Mouse (Mus musculus) MEL (cell line): ENCODE results near the gene Sptbn1. TPM values are rescaled to one million over a fixed set of nuclear protein-coding genes. Genes with fewer than 3 reads are reported as not detected.

Experiments used
- DNase-seq: peaks from one replicate; pipeline ENCODE4 v3.0.0; 2011; ENCODE audit warnings: low read depth, low spot score
- H3K27ac ChIP-seq: 2 replicates; pipeline ENCODE4 v1.5.1; 2012; ENCODE audit warnings: low read depth, mild to moderate bottlenecking, control low read depth, low read length, moderate library complexity; ENCODE audit not compliant: control insufficient read depth
- H3K27me3 ChIP-seq, 2 experiments: fragments of 150-350 bp in 1 of 2; sonication (generic) in 1 of 2; 2 replicates each; pipeline ENCODE4 v1.6.1; 2012; ENCODE audit warnings: low read length in 2 of 2, mild to moderate bottlenecking in 2 of 2, improper control_type of control experiment in 1 of 2, moderate library complexity in 1 of 2; ENCODE audit not compliant: insufficient read depth in 2 of 2, control insufficient read depth in 1 of 2
- H3K36me3 ChIP-seq, 2 experiments: 2 replicates each; pipeline ENCODE4 v1.6.1; 2012 to 2014; ENCODE audit warnings: low read length in 2 of 2, improper control_type of control experiment in 1 of 2, inconsistent platforms in 1 of 2, mild to moderate bottlenecking in 1 of 2; ENCODE audit not compliant: insufficient read depth in 2 of 2, control insufficient read depth in 1 of 2
- H3K4me1 ChIP-seq, 2 experiments: fragments of 150-350 bp in 1 of 2; sonication (generic) in 1 of 2; 2 replicates each; pipeline ENCODE4 v1.6.1; 2012; ENCODE audit warnings: low read length in 2 of 2, improper control_type of control experiment in 1 of 2, mild to moderate bottlenecking in 1 of 2; ENCODE audit not compliant: insufficient read depth in 2 of 2, control insufficient read depth in 1 of 2
- H3K4me3 ChIP-seq, 2 experiments: fragments of 150-350 bp in 1 of 2; sonication (generic) in 1 of 2; 2 replicates each; pipeline ENCODE4 v1.5.1; 2012; ENCODE audit warnings: low read depth in 2 of 2, low read length in 2 of 2, mild to moderate bottlenecking in 2 of 2, moderate library complexity in 2 of 2, control low read depth in 1 of 2, improper control_type of control experiment in 1 of 2; ENCODE audit not compliant: control insufficient read depth in 1 of 2, insufficient read depth in 1 of 2
- H3K79me2 ChIP-seq: 2 replicates; pipeline ENCODE4 v1.6.1; 2012; ENCODE audit warnings: mild to moderate bottlenecking, low read length, moderate library complexity; ENCODE audit not compliant: control insufficient read depth, poor library complexity, insufficient read depth
- H3K9ac ChIP-seq: 2 replicates; pipeline ENCODE4 v1.6.1; 2012; ENCODE audit warnings: low read depth, mild to moderate bottlenecking, control low read depth, low read length, moderate library complexity; ENCODE audit not compliant: control insufficient read depth, poor library complexity, severe bottlenecking
- H3K9me3 ChIP-seq: fragments of 150-350 bp; sonication (generic); replicated peaks from 2 replicates; pipeline ENCODE4 v1.6.1; 2012; ENCODE audit warnings: mild to moderate bottlenecking, low read length, improper control_type of control experiment, moderate library complexity; ENCODE audit not compliant: insufficient read depth
- BHLHE40 ChIP-seq: IDR thresholded peaks from 2 replicates; pipeline ENCODE4 v1.6.1; 2012; ENCODE audit warnings: low read depth, mild to moderate bottlenecking, inconsistent platforms, low read length, improper control_type of control experiment, borderline replicate concordance
- CHD1 ChIP-seq: IDR thresholded peaks from 2 replicates; pipeline ENCODE4 v1.6.1; 2012; ENCODE audit warnings: low read depth, mild to moderate bottlenecking, inconsistent platforms, low read length, improper control_type of control experiment
- CTCF ChIP-seq, 3 experiments: IDR thresholded peaks in 2 of 3; conservative IDR thresholded peaks in 1 of 3; 2 replicates each; pipeline ENCODE4 v1.5.1; 2011 to 2012; ENCODE audit warnings: low read length in 3 of 3, low read depth in 2 of 3, mild to moderate bottlenecking in 2 of 3, improper control_type of control experiment in 1 of 3, inconsistent platforms in 1 of 3, mixed read lengths in 1 of 3, moderate library complexity in 1 of 3; ENCODE audit not compliant: control insufficient read depth in 1 of 3, insufficient read depth in 1 of 3, poor library complexity in 1 of 3, severe bottlenecking in 1 of 3
- ELF1 ChIP-seq: IDR thresholded peaks from 2 replicates; pipeline ENCODE4 v1.6.1; 2014; ENCODE audit warnings: low read depth, mild to moderate bottlenecking, inconsistent platforms, low read length, improper control_type of control experiment, moderate library complexity
- ETS1 ChIP-seq: IDR thresholded peaks from 2 replicates; pipeline ENCODE4 v1.6.1; 2012; ENCODE audit warnings: low read depth, mild to moderate bottlenecking, inconsistent platforms, low read length, improper control_type of control experiment, moderate library complexity
- GABPA ChIP-seq: IDR thresholded peaks from 2 replicates; pipeline ENCODE4 v1.6.1; 2012; ENCODE audit warnings: low read depth, mild to moderate bottlenecking, inconsistent platforms, low read length, improper control_type of control experiment, moderate library complexity
- GATA1 ChIP-seq: IDR thresholded peaks from 2 replicates; pipeline ENCODE4 v1.6.1; 2011; ENCODE audit warnings: low read depth, low read length, improper control_type of control experiment
- JUND ChIP-seq: IDR thresholded peaks from 2 replicates; pipeline ENCODE4 v1.6.1; 2011; ENCODE audit warnings: low read depth, mild to moderate bottlenecking, improper control_type of control experiment, low read length
- KAT2A ChIP-seq: conservative IDR thresholded peaks from 2 replicates; pipeline ENCODE4 v1.6.1; 2012; ENCODE audit warnings: low read depth, low read length, improper control_type of control experiment, inconsistent platforms
- MAFK ChIP-seq: IDR thresholded peaks from 2 replicates; pipeline ENCODE4 v1.6.1; 2011; ENCODE audit warnings: low read depth, mild to moderate bottlenecking, low read length, improper control_type of control experiment, borderline replicate concordance
- MAZ ChIP-seq: IDR thresholded peaks from 2 replicates; pipeline ENCODE4 v1.6.1; 2012; ENCODE audit warnings: low read depth, mild to moderate bottlenecking, inconsistent platforms, low read length, improper control_type of control experiment
- MXI1 ChIP-seq: IDR thresholded peaks from 2 replicates; pipeline ENCODE4 v1.6.1; 2011; ENCODE audit warnings: mild to moderate bottlenecking, low read depth, low read length, improper control_type of control experiment
- MYB ChIP-seq: IDR thresholded peaks from 2 replicates; pipeline ENCODE4 v1.6.1; 2011; ENCODE audit warnings: mild to moderate bottlenecking, low read depth, low read length, improper control_type of control experiment
- NELFE ChIP-seq: IDR thresholded peaks from 2 replicates; pipeline ENCODE4 v1.6.1; 2011; ENCODE audit warnings: low read depth, low read length, improper control_type of control experiment
- NRF1 ChIP-seq: IDR thresholded peaks from 2 replicates; pipeline ENCODE4 v1.6.1; 2014; ENCODE audit warnings: low read depth, mild to moderate bottlenecking, inconsistent platforms, low read length, improper control_type of control experiment, moderate library complexity; ENCODE audit not compliant: poor library complexity, insufficient read depth, severe bottlenecking
- POLR2A ChIP-seq, 2 experiments: IDR thresholded peaks; 2 replicates each; pipeline ENCODE4 v1.6.1; 2011 to 2012; ENCODE audit warnings: low read length in 2 of 2, mild to moderate bottlenecking in 2 of 2, control low read depth in 1 of 2, improper control_type of control experiment in 1 of 2, low read depth in 1 of 2, moderate library complexity in 1 of 2; ENCODE audit not compliant: control insufficient read depth in 1 of 2, insufficient read depth in 1 of 2, poor library complexity in 1 of 2
- POLR2AphosphoS5 ChIP-seq: IDR thresholded peaks from 2 replicates; pipeline ENCODE4 v1.6.1; 2012; ENCODE audit warnings: low read depth, borderline replicate concordance, mild to moderate bottlenecking, inconsistent platforms, low read length, moderate library complexity, mixed read lengths
- RAD21 ChIP-seq: IDR thresholded peaks from 2 replicates; pipeline ENCODE4 v1.6.1; 2011; ENCODE audit warnings: mild to moderate bottlenecking, low read depth, low read length, improper control_type of control experiment
- SIN3A ChIP-seq: IDR thresholded peaks from 2 replicates; pipeline ENCODE4 v1.6.1; 2012; ENCODE audit warnings: low read length, improper control_type of control experiment, inconsistent platforms
- SMC3 ChIP-seq: IDR thresholded peaks from 2 replicates; pipeline ENCODE4 v1.6.1; 2011; ENCODE audit warnings: low read depth, low read length, improper control_type of control experiment
- TAL1 ChIP-seq: IDR thresholded peaks from 2 replicates; pipeline ENCODE4 v1.6.1; 2012; ENCODE audit warnings: mild to moderate bottlenecking, inconsistent platforms, low read length, moderate library complexity, mixed read lengths
- TBP ChIP-seq: IDR thresholded peaks from 2 replicates; pipeline ENCODE4 v1.8.0; 2011; ENCODE audit warnings: low read depth, low read length, improper control_type of control experiment
- USF1 ChIP-seq: IDR thresholded peaks from 2 replicates; pipeline ENCODE4 v1.6.1; 2014; ENCODE audit warnings: low read depth, mild to moderate bottlenecking, inconsistent platforms, low read length, improper control_type of control experiment, moderate library complexity
- USF2 ChIP-seq, 2 experiments: IDR thresholded peaks; 2 replicates each; pipeline ENCODE4 v1.6.1; 2011 to 2012; ENCODE audit warnings: improper control_type of control experiment in 2 of 2, low read length in 2 of 2, borderline replicate concordance in 1 of 2, inconsistent platforms in 1 of 2, low read depth in 1 of 2, mild to moderate bottlenecking in 1 of 2; ENCODE audit not compliant: insufficient read depth in 1 of 2
- ZC3H11A ChIP-seq: IDR thresholded peaks from 2 replicates; pipeline ENCODE4 v1.6.1; 2012; ENCODE audit warnings: low read depth, mild to moderate bottlenecking, inconsistent platforms, low read length, improper control_type of control experiment
- ZKSCAN1 ChIP-seq: IDR thresholded peaks from 2 replicates; pipeline ENCODE4 v1.6.1; 2012; ENCODE audit warnings: low read depth, mild to moderate bottlenecking, inconsistent platforms, low read length, improper control_type of control experiment, moderate library complexity
- ZNF384 ChIP-seq: IDR thresholded peaks from 2 replicates; pipeline ENCODE4 v1.6.1; 2012; ENCODE audit warnings: low read depth, mild to moderate bottlenecking, inconsistent platforms, low read length, improper control_type of control experiment
- polyA plus RNA-seq, 2 experiments: library from polyadenylated mRNA; stranded (reverse) in 1 of 2; unstranded in 1 of 2; fragments of >175 nt in 1 of 2; fragments of >200 nt in 1 of 2; gene quantifications; 2 replicates each; pipeline versions ENCODE4 v1.2.1 to v1.2.4; 2012; ENCODE audit warnings: low replicate concordance in 2 of 2, low read depth in 1 of 2; ENCODE audit not compliant: insufficient read length in 2 of 2, insufficient read depth in 1 of 2, missing spikeins in 1 of 2
- total RNA-seq: library from RNA; depleted of rRNA; stranded (reverse); fragments of 300-350 nt; gene quantifications from 2 replicates; pipeline ENCODE4 v1.2.3, GENCODE M21; 2012

The Sptbn1 gene
- total and polyA plus RNA-seq, 3 experiments, result 14.6 to 20.2 TPM; not detected in 1

GRCm38 (mm10) chr11:30236681-30237242, 31.2 kb downstream of the Sptbn1 start:
- H3K4me1 ChIP-seq, result peaks cover 1 to 3% of the 10 kb centered on the region in 2 experiments; a peak in 1 of 4 replicates
- TF ChIP-seq KAT2A, result no peak
- TF ChIP-seq RAD21, result no peak
- TF ChIP-seq MYB, result no peak
- TF ChIP-seq ZKSCAN1, result no peak
- TF ChIP-seq USF2 (IDR thresholded peaks at IDR 0.05; ENCODE audit: borderline replicate concordance in 1 of 2, insufficient read depth in 1 of 2, low read depth in 1 of 2, low read length in 2 of 2), result no peak
- no peak for TF ChIP-seq MXI1
- no peak for TF ChIP-seq POLR2AphosphoS5
- TF ChIP-seq MAZ, result no peak
- TF ChIP-seq CTCF (IDR thresholded peaks at IDR 0.05 in 2 of 3, conservative IDR thresholded peaks at IDR 0.05 in 1 of 3; ENCODE audit: control insufficient read depth in 1 of 3, insufficient read depth in 1 of 3, low read depth in 2 of 3, low read length in 3 of 3, poor library complexity in 1 of 3, severe bottlenecking in 1 of 3), result no peak
- TF ChIP-seq ETS1, result no peak
- no peak for TF ChIP-seq TBP
- TF ChIP-seq CHD1, result no peak
- TF ChIP-seq GATA1, result no peak
- TF ChIP-seq POLR2A (IDR thresholded peaks at IDR 0.05; ENCODE audit: control insufficient read depth in 1 of 2, insufficient read depth in 1 of 2, low read depth in 1 of 2, low read length in 2 of 2, poor library complexity in 1 of 2), result no peak
- TF ChIP-seq, all 39 proteins: peak for 0
- no peak overlapping the region for H3K9ac ChIP-seq
- no peak overlapping the region for H3K4me3 ChIP-seq
- H3K9me3 ChIP-seq, result no peaks in the 10 kb centered on the region
- no peaks in the 10 kb centered on the region; a peak in 1 of 4 replicates for H3K27me3 ChIP-seq
- DNase-seq, result no peak
- H3K79me2 ChIP-seq, result no peaks in the 10 kb centered on the region
- no peak overlapping the region for H3K27ac ChIP-seq
- H3K36me3 ChIP-seq, result 0 out of 4 replicates have a peak, but pooled peaks cover 0 to 2% of the 10 kb centered on the region in 2 experiments

- H3K27me3 ChIP-seq, result no peaks in the 10 kb centered on the region; a peak in 1 of 4 replicates
- H3K4me1 ChIP-seq, result peaks cover 2 to 7% of the 10 kb centered on the region in 2 experiments; a peak in 3 of 4 replicates
- no peak overlapping the region for H3K27ac ChIP-seq
- DNase-seq, result no peak
- no peaks in the 10 kb centered on the region for H3K9me3 ChIP-seq
- TF ChIP-seq ELF1 (no peak), NELFE (no peak), GABPA (no peak), USF1 (no peak), BHLHE40 (no peak), POLR2A (IDR thresholded peaks at IDR 0.05; ENCODE audit: control insufficient read depth in 1 of 2, insufficient read depth in 1 of 2, low read depth in 1 of 2, low read length in 2 of 2, poor library complexity in 1 of 2) (no peak), SMC3 (no peak), TBP (no peak), SIN3A (no peak), MAZ (no peak), GATA1 (no peak), JUND (no peak), TAL1 (no peak), ZKSCAN1 (no peak), KAT2A (no peak), MAFK (no peak), NRF1 (no peak), MYB (no peak), ZNF384 (no peak), ZC3H11A (no peak)
- 0 out of 4 replicates have a peak, but pooled peaks cover 0 to 2% of the 10 kb centered on the region in 2 experiments for H3K36me3 ChIP-seq
- no peaks in the 10 kb centered on the region for H3K79me2 ChIP-seq
- H3K4me3 ChIP-seq, result no peak overlapping the region
- H3K9ac ChIP-seq, result no peak overlapping the region
Observed at GRCm38 (mm10) chr11:30235666-30236065, 32.3 kb downstream of the Sptbn1 start.
